Mouse (Mus musculus) adrenal gland (tissue): ENCODE measurements at regions not wholly inside any gene's neighbourhood (a gene's known extent, or its start where the extent isn't known, plus 50 kb on each side); places are given as distances from the start of the nearest gene placed in this dataset.

Experiments
- intact Hi-C: fragments of 180-260 bp; cut with DNase I; formaldehyde crosslinking; loops from one replicate; pipeline ENCODE4 v1.15.1; 2025

DNA sequence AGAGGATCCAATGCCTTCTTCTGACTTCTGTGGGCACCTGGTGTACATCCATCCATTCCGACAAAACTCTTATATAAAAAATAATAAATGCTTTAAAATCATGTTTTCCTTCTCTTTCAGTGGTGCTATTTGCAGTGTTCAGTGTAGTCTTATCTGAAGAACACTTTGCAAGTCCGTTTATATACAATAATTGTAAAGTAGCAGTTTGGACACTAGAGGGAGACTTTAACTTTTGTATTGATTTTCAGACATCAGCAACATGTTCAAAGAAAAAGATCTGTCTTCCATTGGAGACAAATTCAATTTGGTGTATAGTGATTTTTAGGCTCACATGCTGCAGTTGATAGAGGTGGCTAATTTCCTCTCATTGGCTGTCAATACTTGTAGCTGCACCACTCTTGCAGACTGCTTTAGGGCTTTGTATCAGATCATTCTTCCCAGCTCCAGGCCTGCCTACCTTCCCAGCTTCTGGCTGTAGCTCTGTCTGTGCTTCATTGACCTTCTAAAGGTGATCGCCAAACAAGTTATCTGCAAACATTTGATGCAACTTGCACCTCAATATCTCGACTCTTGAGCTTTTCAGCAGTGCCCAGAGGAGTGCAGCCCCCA, 74.8 kb upstream of the Sult1c1 start:
- intact Hi-C loops = loop anchor here (2.0 kb wide), 1 partner anchor 278 kb away; no protein-coding TSS in a partner anchor

DNA sequence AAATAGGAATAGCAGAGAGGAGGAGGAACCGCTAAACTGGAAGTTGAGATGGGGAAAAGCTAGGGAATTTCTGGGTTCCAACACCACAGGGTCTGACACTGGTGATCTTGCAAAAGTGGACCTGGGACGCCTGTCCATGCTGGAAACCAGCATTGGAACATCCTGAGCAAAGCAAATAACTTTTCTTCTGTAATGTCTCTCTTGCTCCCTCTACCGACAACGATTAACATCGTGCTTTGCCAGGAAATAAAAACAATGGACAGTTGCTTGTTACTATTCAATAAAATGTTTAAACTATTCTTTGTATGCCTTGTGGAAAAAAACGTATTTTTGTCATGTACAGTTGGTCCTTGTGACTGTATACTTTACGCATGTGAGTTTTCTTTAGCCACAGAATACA, 70.8 kb upstream of the Sult1c1 start:
- intact Hi-C loops = no loop called here
